Mouse (Mus musculus): ENCODE data around the gene Cox7b. TPM values are rescaled to one million over a fixed set of nuclear protein-coding genes. Genes with fewer than 3 reads are reported as not detected.
A peak's percentile ranks its signal among the peaks of the same experiment; 100 is the strongest.
"Not testable (repeated sequence)": the region's sequence is repeated elsewhere in the genome, so short reads cannot be mapped to it uniquely, and the experiment has no call there.

The Cox7b gene
- polyA plus RNA-seq (2015; fragmentation: Nextera tagmentation; extraction: Ambion mirVana), result 406 and 420 TPM in 2 replicates

DNA sequence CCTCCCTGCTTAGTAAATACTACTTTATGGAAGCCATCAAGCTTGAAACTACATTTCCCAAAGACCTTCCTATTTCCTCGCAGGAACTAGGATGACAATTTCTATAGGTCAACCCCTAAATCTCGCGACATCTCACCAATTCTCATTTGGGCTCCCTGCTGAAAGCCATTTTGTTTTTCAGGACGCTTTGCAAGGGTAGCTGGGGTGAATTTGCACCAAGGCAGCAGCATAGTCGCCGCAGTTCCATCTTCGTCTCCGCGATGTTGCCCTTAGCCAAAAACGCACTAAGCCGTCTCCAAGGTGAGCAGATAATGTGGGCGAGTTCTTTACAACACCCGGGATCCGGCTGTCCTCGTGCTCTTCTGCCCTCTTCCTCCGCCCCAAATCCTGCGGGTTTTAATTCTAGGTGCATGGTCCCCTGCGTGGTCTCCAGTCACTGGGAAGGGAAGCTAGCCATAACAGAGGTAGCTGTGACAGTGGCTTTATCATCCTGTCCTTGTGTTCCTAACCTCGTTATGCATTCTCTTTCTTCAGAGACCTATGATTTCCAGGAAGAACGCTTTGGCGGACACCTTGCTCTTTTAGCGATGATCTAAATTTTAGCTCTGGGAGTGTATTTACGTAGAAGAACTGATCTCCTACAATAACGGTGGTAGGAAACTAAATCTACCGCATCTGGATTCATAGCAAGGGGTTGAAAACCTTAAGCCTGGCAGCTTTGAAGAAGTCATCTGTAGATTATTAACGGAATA lies at the start of gene Cox7b:
Cox7b (plus strand) TSS at position 130 of the 752 bp plus-strand sequence.
- peak within 1 kb of the TSS; percentile 87 for H3K27ac ChIP-seq
- peak; percentile 52; the same call in 1 of the 2 replicates for ATAC-seq (ENCODE audit: insufficient number of reproducible peaks, insufficient read depth, low FRiP score, low TSS enrichment, low read depth)
- H3K9ac ChIP-seq, result peak within 1 kb of the TSS; percentile 74
- H3K4me3 ChIP-seq, result peak within 1 kb of the TSS; percentile 60
- WGBS, result 24% methylated on average over 26 of the region's 26 CpGs
- peak within 1 kb of the TSS; percentile 55 for H3K4me2 ChIP-seq
- H3K9me3 ChIP-seq, result no peaks in the 10 kb centered on the region
- H3K4me1 ChIP-seq, result no peaks in the 10 kb centered on the region
- H3K36me3 ChIP-seq, result 0 out of 2 replicates have a peak, but pooled peaks cover 5% of the 10 kb centered on the region
- 0 out of 2 replicates have a peak, but pooled peaks cover 6% of the 10 kb centered on the region for H3K27me3 ChIP-seq

GRCm38 (mm10) chrX:106001605-106002004 lies 13.9 kb upstream of the Cox7b start:
- Histone ChIP-seq H3K36me3 (0 out of 2 replicates have a peak, but pooled peaks cover 4% of the 10 kb centered on the region), H3K27me3 (no peaks in the 10 kb centered on the region), H3K9me3 (no peaks in the 10 kb centered on the region), H3K27ac (no peak overlapping the region), H3K9ac (no peak overlapping the region), H3K4me1 (no peaks in the 10 kb centered on the region), H3K4me2 (no peak overlapping the region), H3K4me3 (no peak overlapping the region)
- no peak for ATAC-seq (ENCODE audit: insufficient number of reproducible peaks, insufficient read depth, low FRiP score, low TSS enrichment, low read depth)
- WGBS, result 79% methylated on average over 1 of the region's 1 CpGs

- Histone ChIP-seq H3K4me2 (peak overlapping the region; percentile 53), H3K4me3 (peak overlapping the region; percentile 51), H3K27me3 (peaks cover 6% of the 10 kb centered on the region; the same call in 1 of the 2 replicates), H3K9me3 (no peaks in the 10 kb centered on the region), H3K4me1 (peaks cover 3% of the 10 kb centered on the region; the same call in 1 of the 2 replicates), H3K27ac (no peak overlapping the region), H3K36me3 (no peaks in the 10 kb centered on the region), H3K9ac (peak overlapping the region; percentile 70)
- 19% methylated on average over 3 of the region's 3 CpGs for WGBS
- no peak for ATAC-seq (ENCODE audit: insufficient number of reproducible peaks, insufficient read depth, low FRiP score, low TSS enrichment, low read depth)
Measured at GRCm38 (mm10) chrX:106010762-106011161, 4.7 kb upstream of the Cox7b start.

- WGBS, result 22% methylated on average over 45 of the region's 45 CpGs
- peak within 1 kb of the TSS; percentile 86 for H3K27ac ChIP-seq
- peaks cover 6% of the 10 kb centered on the region; the same call in 1 of the 2 replicates for H3K27me3 ChIP-seq
Measured at GRCm38 (mm10) chrX:106011465-106012159, 3.9 kb upstream of the Cox7b start, which contains the start of gene Magt1. Magt1 (minus strand) TSS chrX:106011906.

DNA sequence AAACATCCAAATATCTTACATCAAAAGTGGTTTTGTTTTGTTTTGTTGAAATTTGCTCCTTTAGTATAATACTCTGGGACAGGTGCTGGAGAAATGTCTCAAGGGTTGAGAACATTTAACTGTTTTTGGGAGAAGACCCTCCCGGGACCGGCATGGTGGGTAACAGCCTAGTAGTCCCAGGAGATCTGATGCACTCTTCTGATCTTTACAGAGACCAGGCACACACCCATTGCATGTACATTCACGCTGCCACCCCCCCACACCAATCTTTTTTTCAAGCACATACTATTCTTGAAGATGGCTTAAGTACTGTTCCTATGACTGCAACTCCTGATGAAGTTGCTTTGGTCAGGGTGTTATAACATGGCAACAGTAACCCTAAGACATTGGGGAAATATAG lies 2.9 kb upstream of the Cox7b start:
- ATAC-seq (ENCODE audit: insufficient number of reproducible peaks, insufficient read depth, low FRiP score, low TSS enrichment, low read depth), result no peak
- Histone ChIP-seq H3K9me3 (no peaks in the 10 kb centered on the region), H3K4me1 (peaks cover 3% of the 10 kb centered on the region; the same call in 1 of the 2 replicates), H3K27ac (peak overlapping the region; percentile 82), H3K36me3 (no peaks in the 10 kb centered on the region), H3K4me3 (peak overlapping the region; percentile 51; the same call in 1 of the 2 replicates), H3K4me2 (peak overlapping the region; percentile 54), H3K27me3 (peaks cover 6% of the 10 kb centered on the region; the same call in 1 of the 2 replicates), H3K9ac (no peak overlapping the region)
- WGBS, result 60% methylated on average over 3 of the region's 3 CpGs

More at GRCm38 (mm10) chrX:106011465-106012159, 3.9 kb upstream of the Cox7b start, which contains the start of gene Magt1:
- peaks cover 3% of the 10 kb centered on the region; the same call in 1 of the 2 replicates for H3K4me1 ChIP-seq
- H3K9me3 ChIP-seq, result no peaks in the 10 kb centered on the region
- no peaks in the 10 kb centered on the region for H3K36me3 ChIP-seq
- peak; percentile 88 for ATAC-seq (ENCODE audit: insufficient number of reproducible peaks, insufficient read depth, low FRiP score, low TSS enrichment, low read depth)
- H3K4me2 ChIP-seq, result peak within 1 kb of the TSS; percentile 54
- peak within 1 kb of the TSS; percentile 51 for H3K4me3 ChIP-seq
- peak within 1 kb of the TSS; percentile 70 for H3K9ac ChIP-seq

- peaks cover 3% of the 10 kb centered on the region; the same call in 1 of the 2 replicates for H3K4me1 ChIP-seq
- H3K27me3 ChIP-seq, result peaks cover 6% of the 10 kb centered on the region; the same call in 1 of the 2 replicates
- 22% methylated on average over 2 of the region's 2 CpGs for WGBS
- no peaks in the 10 kb centered on the region for H3K9me3 ChIP-seq
- no peak overlapping the region for H3K4me2 ChIP-seq
- H3K27ac ChIP-seq, result no peak overlapping the region
- H3K4me3 ChIP-seq, result no peak overlapping the region
- no peaks in the 10 kb centered on the region for H3K36me3 ChIP-seq
- no peak overlapping the region for H3K9ac ChIP-seq
- no peak for ATAC-seq (ENCODE audit: insufficient number of reproducible peaks, insufficient read depth, low FRiP score, low TSS enrichment, low read depth)
Measured at GRCm38 (mm10) chrX:106013217-106013616, 2.3 kb upstream of the Cox7b start.

DNA sequence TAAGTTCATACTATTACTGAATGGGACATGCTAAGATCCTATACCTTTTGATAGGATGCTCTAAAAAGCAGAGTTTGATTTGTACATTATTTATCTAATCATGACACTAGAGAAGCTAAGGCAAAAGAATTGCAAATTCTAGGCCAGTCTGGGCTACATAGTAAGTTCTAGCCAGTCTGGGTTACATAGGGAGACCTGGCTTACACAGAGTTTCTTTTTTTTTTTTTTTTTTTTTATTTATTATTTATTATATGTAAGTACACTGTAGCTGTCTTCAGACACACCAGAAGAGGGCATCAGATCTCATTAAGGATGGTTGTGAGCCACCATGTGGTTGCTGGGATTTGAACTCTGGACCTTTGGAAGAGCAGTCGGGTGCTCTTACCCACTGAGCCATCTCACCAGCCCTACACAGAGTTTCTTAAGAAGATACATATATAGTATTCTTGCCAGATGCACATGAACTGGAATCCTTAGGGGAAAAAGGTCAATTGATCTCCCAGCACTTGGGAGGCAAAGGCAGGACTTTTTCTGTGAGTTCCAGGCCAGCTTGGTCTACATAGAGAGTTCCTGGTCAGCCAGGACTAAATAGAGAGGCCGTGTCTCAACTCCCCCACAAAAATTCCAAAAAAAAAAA lies 641 bp upstream of the Cox7b start:
- peak overlapping the region; percentile 37 for H3K4me2 ChIP-seq
- ATAC-seq (ENCODE audit: insufficient number of reproducible peaks, insufficient read depth, low FRiP score, low TSS enrichment, low read depth); H3K27me3 ChIP-seq; H3K4me1 ChIP-seq; H3K9me3 ChIP-seq; H3K36me3 ChIP-seq; H3K9ac ChIP-seq; H3K27ac ChIP-seq: not testable (repeated sequence)
- peak overlapping the region; percentile 60; the same call in 1 of the 2 replicates for H3K4me3 ChIP-seq
- WGBS, result 71% methylated on average over 2 of the region's 2 CpGs

GRCm38 (mm10) chrX:106017102-106017501 lies 1.6 kb downstream of the Cox7b start:
- no peaks in the 10 kb centered on the region for H3K27me3 ChIP-seq
- H3K4me1 ChIP-seq, result no peaks in the 10 kb centered on the region
- no peaks in the 10 kb centered on the region for H3K9me3 ChIP-seq
- peak overlapping the region; percentile 60; the same call in 1 of the 2 replicates for H3K4me3 ChIP-seq
- no peak overlapping the region for H3K27ac ChIP-seq
- 86% methylated on average over 3 of the region's 3 CpGs for WGBS
- no peak overlapping the region for H3K9ac ChIP-seq
- no peak for ATAC-seq (ENCODE audit: insufficient number of reproducible peaks, insufficient read depth, low FRiP score, low TSS enrichment, low read depth)
- H3K4me2 ChIP-seq, result peak overlapping the region; percentile 55
- peaks cover 12% of the 10 kb centered on the region for H3K36me3 ChIP-seq

DNA sequence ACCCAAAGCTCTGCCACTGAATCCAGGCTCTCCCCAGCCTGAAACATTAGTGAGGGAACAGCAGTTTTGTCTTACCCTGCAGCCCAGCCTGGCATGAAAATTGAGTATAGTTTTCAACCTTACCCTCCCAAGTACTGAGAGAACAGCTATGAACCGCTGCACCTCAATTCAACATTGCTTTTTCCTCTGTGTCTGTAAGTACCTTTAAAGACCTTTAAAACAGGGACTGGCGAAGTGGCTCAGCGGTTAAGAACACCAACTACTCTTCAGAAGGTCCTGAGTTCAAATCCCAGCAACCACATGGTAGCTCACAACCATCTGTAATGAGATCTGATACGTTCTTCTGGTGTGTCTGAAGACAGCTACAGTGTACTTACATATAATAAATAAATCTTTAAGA lies 2.0 kb downstream of the Cox7b start:
- H3K4me2 ChIP-seq, result no peak overlapping the region
- no peaks in the 10 kb centered on the region for H3K27me3 ChIP-seq
- H3K27ac ChIP-seq, result no peak overlapping the region
- WGBS, result 87% methylated on average over 4 of the region's 4 CpGs
- no peaks in the 10 kb centered on the region for H3K9me3 ChIP-seq
- H3K9ac ChIP-seq, result no peak overlapping the region
- no peak for ATAC-seq (ENCODE audit: insufficient number of reproducible peaks, insufficient read depth, low FRiP score, low TSS enrichment, low read depth)
- H3K4me1 ChIP-seq, result no peaks in the 10 kb centered on the region
- peaks cover 13% of the 10 kb centered on the region for H3K36me3 ChIP-seq
- no peak overlapping the region for H3K4me3 ChIP-seq

- Histone ChIP-seq H3K27me3 (peaks cover 6% of the 10 kb centered on the region; the same call in 1 of the 2 replicates), H3K4me3 (peak within 1 kb of the TSS; percentile 52), H3K9ac (peak within 1 kb of the TSS; percentile 76), H3K27ac (peak within 1 kb of the TSS; percentile 85), H3K9me3 (no peaks in the 10 kb centered on the region), H3K4me2 (peak within 1 kb of the TSS; percentile 56), H3K4me1 (no peaks in the 10 kb centered on the region), H3K36me3 (0 out of 2 replicates have a peak, but pooled peaks cover 4% of the 10 kb centered on the region)
- 21% methylated on average over 36 of the region's 36 CpGs for WGBS
- peak; percentile 95 for ATAC-seq (ENCODE audit: insufficient number of reproducible peaks, insufficient read depth, low FRiP score, low TSS enrichment, low read depth)
Measured at GRCm38 (mm10) chrX:106026418-106027342, 11.2 kb downstream of the Cox7b start, which contains the start of gene Atp7a. Atp7a (plus strand) TSS chrX:106027276.
